Mouse (Mus musculus): ENCODE measurements around the gene Wasl. TPM values are rescaled to one million over a fixed set of nuclear protein-coding genes. Genes with fewer than 3 reads are reported as not detected.

Wasl gene
- polyA plus RNA-seq, 1 experiment from 2014 or later = 61.3 TPM

DNA sequence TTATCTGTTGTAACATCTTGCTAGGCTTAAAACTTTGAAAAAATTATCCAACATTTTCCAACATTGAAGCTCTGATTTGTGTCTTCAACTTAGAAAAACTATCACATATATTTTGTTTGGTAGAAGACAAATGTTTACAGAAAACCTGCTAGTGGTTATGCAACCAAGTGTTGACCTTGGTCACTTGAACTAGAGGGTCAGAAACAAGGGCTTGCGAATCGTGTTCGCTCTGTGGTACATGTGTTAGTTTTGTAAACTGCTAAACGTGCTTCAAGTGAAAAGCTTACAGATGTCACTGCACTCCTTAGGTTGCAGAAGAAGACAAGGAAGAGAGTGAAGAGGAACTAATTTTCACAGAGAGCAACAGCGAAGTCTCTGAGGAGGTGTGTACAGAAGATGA, 61.8 kb downstream of the Wasl start:
- 96% methylated on average over 5 of the region's 5 CpGs for WGBS
- no peaks in the 10 kb centered on the region for H3K4me1 ChIP-seq (ENCODE audit: control insufficient read depth, insufficient read depth, low read length)

DNA sequence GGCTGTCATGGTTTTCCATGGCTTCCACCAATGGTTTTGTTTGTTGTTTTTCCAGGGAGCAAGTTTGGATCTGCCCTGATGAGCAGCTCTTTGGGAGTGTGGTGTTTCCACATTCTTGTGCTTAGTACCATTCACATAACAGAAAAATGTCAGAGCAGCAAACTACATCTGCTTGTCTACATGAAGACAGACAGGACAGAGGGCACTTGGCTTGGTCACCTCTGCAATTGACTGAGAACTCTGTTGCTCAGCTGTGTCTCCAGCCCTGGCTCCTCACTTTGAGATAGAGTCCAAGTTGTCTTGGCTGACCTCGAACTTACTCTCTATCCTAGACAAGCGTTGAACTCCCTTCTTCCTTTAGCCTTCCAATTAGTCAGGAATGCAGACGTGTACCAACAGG, 62.5 kb downstream of the Wasl start:
- Histone ChIP-seq H3K9me3 (replicated peaks; ENCODE audit: control insufficient read depth, low read length, poor library complexity, severe bottlenecking) (no peaks in the 10 kb centered on the region), H3K27ac (ENCODE audit: low read length) (no peak overlapping the region), H3K36me3 (ENCODE audit: control insufficient read depth, insufficient read depth, low read length) (no peaks in the 10 kb centered on the region), H3K4me2 (ENCODE audit: low read length) (no peak overlapping the region), H3K4me1 (ENCODE audit: control insufficient read depth, insufficient read depth, low read length) (no peaks in the 10 kb centered on the region), H3K9ac (ENCODE audit: low read depth, low read length) (no peak overlapping the region), H3K4me3 (ENCODE audit: low read depth, low read length) (no peak overlapping the region), H3K27me3 (ENCODE audit: control insufficient read depth, insufficient read depth, low read depth, low read length) (no peaks in the 10 kb centered on the region)
- no peak for ATAC-seq
- 82% methylated on average over 3 of the region's 3 CpGs for WGBS

More for the DNA sequence above, 61.8 kb downstream of the Wasl start:
- no peaks in the 10 kb centered on the region for H3K27me3 ChIP-seq (ENCODE audit: control insufficient read depth, insufficient read depth, low read depth, low read length)
- no peak overlapping the region for H3K4me2 ChIP-seq (ENCODE audit: low read length)
- H3K36me3 ChIP-seq (ENCODE audit: control insufficient read depth, insufficient read depth, low read length) = no peaks in the 10 kb centered on the region
- no peak overlapping the region for H3K27ac ChIP-seq (ENCODE audit: low read length)
- no peak overlapping the region for H3K9ac ChIP-seq (ENCODE audit: low read depth, low read length)
- no peak for ATAC-seq
- no peak overlapping the region for H3K4me3 ChIP-seq (ENCODE audit: low read depth, low read length)
- H3K9me3 ChIP-seq (replicated peaks; ENCODE audit: control insufficient read depth, low read length, poor library complexity, severe bottlenecking) = no peaks in the 10 kb centered on the region

DNA sequence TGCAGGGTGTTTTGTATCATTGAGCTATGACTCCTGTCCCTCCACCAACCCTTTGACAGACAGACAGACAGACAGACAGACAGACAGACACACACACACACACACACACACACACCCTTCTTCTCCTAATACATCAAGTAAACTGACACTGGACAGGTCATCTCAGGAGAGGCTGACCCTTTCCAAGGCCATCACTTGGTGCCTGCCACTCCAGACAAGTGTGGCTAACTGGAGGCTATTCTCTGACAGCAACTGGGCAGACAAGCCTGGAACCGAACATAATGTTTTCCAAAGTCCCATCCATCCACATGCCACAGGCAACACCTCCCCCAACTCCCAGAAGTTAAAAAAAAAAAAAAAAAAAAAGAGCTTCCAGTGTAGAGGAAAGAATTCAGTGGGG, 63.1 kb downstream of the Wasl start:
- Histone ChIP-seq H3K4me2 (ENCODE audit: low read length) (no peak overlapping the region), H3K27me3 (ENCODE audit: control insufficient read depth, insufficient read depth, low read depth, low read length) (no peaks in the 10 kb centered on the region), H3K4me3 (ENCODE audit: low read depth, low read length) (no peak overlapping the region), H3K9ac (ENCODE audit: low read depth, low read length) (no peak overlapping the region), H3K27ac (ENCODE audit: low read length) (no peak overlapping the region), H3K36me3 (ENCODE audit: control insufficient read depth, insufficient read depth, low read length) (no peaks in the 10 kb centered on the region), H3K9me3 (replicated peaks; ENCODE audit: control insufficient read depth, low read length, poor library complexity, severe bottlenecking) (no peaks in the 10 kb centered on the region), H3K4me1 (ENCODE audit: control insufficient read depth, insufficient read depth, low read length) (no peaks in the 10 kb centered on the region)
- WGBS = 52% methylated on average over 1 of the region's 1 CpGs
- no peak for ATAC-seq

DNA sequence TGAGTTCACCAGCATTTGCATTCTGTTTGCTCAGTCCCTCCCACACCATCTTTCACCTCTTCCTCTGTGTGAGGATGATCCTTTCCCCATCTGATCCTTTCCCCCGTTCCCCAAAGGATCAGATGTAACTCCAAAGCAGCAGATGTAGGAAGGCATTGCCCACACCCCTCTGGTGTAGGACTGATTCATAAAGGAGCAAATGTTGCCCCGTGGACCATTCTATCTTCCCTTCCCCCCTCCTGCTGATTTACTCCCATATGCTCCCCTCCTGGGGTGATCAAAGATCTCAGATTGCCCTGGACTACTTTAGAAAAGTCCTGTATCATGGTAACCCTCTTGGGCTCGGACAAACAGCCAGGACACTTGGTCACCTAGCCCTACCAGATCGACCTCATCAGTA, 64.1 kb downstream of the Wasl start:
- no peaks in the 10 kb centered on the region for H3K36me3 ChIP-seq (ENCODE audit: control insufficient read depth, insufficient read depth, low read length)
- no peak overlapping the region for H3K4me3 ChIP-seq (ENCODE audit: low read depth, low read length)
- no peak overlapping the region for H3K4me2 ChIP-seq (ENCODE audit: low read length)
- H3K9me3 ChIP-seq (replicated peaks; ENCODE audit: control insufficient read depth, low read length, poor library complexity, severe bottlenecking) = no peaks in the 10 kb centered on the region
- WGBS = 75% methylated on average over 4 of the region's 4 CpGs
- no peak overlapping the region for H3K27ac ChIP-seq (ENCODE audit: low read length)
- no peaks in the 10 kb centered on the region for H3K27me3 ChIP-seq (ENCODE audit: control insufficient read depth, insufficient read depth, low read depth, low read length)
- H3K9ac ChIP-seq (ENCODE audit: low read depth, low read length) = no peak overlapping the region
- H3K4me1 ChIP-seq (ENCODE audit: control insufficient read depth, insufficient read depth, low read length) = no peaks in the 10 kb centered on the region
- no peak for ATAC-seq

DNA sequence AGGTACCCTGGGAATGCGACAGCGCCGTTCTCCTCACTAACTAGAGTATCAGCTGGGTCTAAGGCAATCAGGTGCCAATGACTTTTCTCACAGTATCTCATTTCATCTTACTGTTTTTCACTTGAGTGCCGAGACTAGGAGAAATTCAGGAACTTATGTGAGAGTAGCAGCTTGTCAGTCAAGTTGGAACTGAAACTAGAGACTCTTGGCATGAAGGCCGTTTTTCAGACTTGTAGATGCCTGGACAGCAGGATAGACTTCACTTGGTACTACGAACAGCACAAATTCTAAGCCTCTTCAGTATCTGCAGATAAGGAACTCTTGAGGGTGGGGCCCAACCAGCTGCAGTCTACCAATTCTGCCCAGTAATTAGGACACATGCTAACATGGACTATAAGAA, 64.7 kb downstream of the Wasl start:
- H3K4me3 ChIP-seq (ENCODE audit: low read depth, low read length) = no peak overlapping the region
- 95% methylated on average over 6 of the region's 6 CpGs for WGBS

DNA sequence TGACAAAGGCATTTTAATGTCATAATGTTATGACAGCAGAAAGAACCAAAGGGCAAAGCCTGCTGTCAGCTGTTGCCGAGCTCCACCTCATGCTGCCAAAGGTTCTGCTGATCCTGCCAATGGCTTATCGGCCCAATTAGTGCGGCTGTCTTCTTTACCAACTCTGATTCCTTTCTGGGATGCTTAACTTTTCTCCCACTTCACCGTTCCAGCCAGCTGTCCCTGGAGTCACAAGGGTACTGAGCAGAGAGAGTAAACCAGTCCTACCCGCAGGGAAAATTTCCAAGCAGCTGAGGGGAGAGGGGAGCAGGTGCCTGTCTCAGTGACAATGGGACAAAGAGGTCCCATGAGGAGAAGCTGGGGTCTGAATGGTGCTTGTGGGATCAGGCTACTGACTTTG, 65.2 kb downstream of the Wasl start:
- Histone ChIP-seq H3K4me3 (ENCODE audit: low read depth, low read length) (no peak overlapping the region), H3K27ac (ENCODE audit: low read length) (no peak overlapping the region), H3K4me1 (ENCODE audit: control insufficient read depth, insufficient read depth, low read length) (no peaks in the 10 kb centered on the region), H3K9me3 (replicated peaks; ENCODE audit: control insufficient read depth, low read length, poor library complexity, severe bottlenecking) (no peaks in the 10 kb centered on the region), H3K36me3 (ENCODE audit: control insufficient read depth, insufficient read depth, low read length) (no peaks in the 10 kb centered on the region), H3K27me3 (ENCODE audit: control insufficient read depth, insufficient read depth, low read depth, low read length) (no peaks in the 10 kb centered on the region), H3K4me2 (ENCODE audit: low read length) (no peak overlapping the region), H3K9ac (ENCODE audit: low read depth, low read length) (no peak overlapping the region)
- no peak for ATAC-seq
- WGBS = 77% methylated on average over 5 of the region's 5 CpGs

More for the DNA sequence above, 64.7 kb downstream of the Wasl start:
- H3K27me3 ChIP-seq (ENCODE audit: control insufficient read depth, insufficient read depth, low read depth, low read length) = no peaks in the 10 kb centered on the region
- no peaks in the 10 kb centered on the region for H3K9me3 ChIP-seq (replicated peaks; ENCODE audit: control insufficient read depth, low read length, poor library complexity, severe bottlenecking)
- H3K4me1 ChIP-seq (ENCODE audit: control insufficient read depth, insufficient read depth, low read length) = no peaks in the 10 kb centered on the region
- ATAC-seq = no peak
- H3K4me2 ChIP-seq (ENCODE audit: low read length) = no peak overlapping the region
- no peak overlapping the region for H3K9ac ChIP-seq (ENCODE audit: low read depth, low read length)
- H3K27ac ChIP-seq (ENCODE audit: low read length) = no peak overlapping the region
- H3K36me3 ChIP-seq (ENCODE audit: control insufficient read depth, insufficient read depth, low read length) = no peaks in the 10 kb centered on the region

DNA sequence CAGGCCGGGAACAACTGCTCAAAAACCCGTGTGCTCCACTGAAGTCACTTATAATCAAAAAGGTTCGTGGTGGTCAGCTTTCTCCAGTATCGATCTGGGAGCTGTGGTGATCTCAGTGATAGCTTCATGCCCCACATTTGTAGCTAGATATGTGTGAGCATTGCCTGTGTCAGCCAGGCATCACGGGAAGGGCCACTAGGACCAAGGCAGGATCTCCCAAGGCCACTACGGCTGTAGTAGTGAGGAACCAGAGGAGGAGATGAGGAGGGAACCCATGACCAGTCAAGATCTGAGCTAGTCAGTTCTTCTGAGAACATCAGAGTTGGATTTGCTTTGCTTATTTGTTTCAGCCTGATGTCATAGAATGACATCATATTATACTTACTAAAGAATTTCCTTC, 65.6 kb downstream of the Wasl start:
- no peak for ATAC-seq
- WGBS = 95% methylated on average over 6 of the region's 6 CpGs
- H3K27ac ChIP-seq (ENCODE audit: low read length) = no peak overlapping the region

DNA sequence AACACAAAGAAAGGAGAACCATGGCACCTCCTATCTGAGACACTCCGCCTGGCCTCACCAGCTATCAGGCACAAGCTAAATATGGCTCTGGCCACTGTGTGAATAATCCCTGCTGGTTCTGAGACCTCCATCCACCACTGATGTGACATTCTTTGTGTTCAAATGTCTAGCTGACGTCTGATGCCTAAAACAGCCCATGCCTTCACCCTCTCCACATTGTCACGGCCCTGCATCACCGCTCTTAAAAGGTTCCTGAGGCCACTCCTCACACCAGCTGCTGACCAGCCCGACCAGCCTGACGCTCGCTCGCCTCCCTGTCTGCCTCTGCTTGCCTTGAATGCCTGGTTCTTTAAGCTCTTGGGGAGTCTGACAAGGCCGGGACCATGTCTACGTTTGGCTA, 67.3 kb downstream of the Wasl start, which contains the start of gene Lmod2:
Lmod2 (plus strand) TSS at position 263 of the 400 bp plus-strand sequence.
- Histone ChIP-seq H3K9me3 (replicated peaks; ENCODE audit: control insufficient read depth, low read length, poor library complexity, severe bottlenecking) (no peaks in the 10 kb centered on the region), H3K27ac (ENCODE audit: low read length) (no peak within 1 kb of the TSS), H3K9ac (ENCODE audit: low read depth, low read length) (no peak within 1 kb of the TSS), H3K4me2 (ENCODE audit: low read length) (no peak within 1 kb of the TSS), H3K4me1 (ENCODE audit: control insufficient read depth, insufficient read depth, low read length) (no peaks in the 10 kb centered on the region), H3K4me3 (ENCODE audit: low read depth, low read length) (no peak within 1 kb of the TSS), H3K36me3 (ENCODE audit: control insufficient read depth, insufficient read depth, low read length) (no peaks in the 10 kb centered on the region), H3K27me3 (ENCODE audit: control insufficient read depth, insufficient read depth, low read depth, low read length) (no peaks in the 10 kb centered on the region)
- WGBS = 66% methylated on average over 10 of the region's 10 CpGs
- no peak for ATAC-seq

More for the DNA sequence above, 65.6 kb downstream of the Wasl start:
- Histone ChIP-seq H3K9me3 (replicated peaks; ENCODE audit: control insufficient read depth, low read length, poor library complexity, severe bottlenecking) (no peaks in the 10 kb centered on the region), H3K4me1 (ENCODE audit: control insufficient read depth, insufficient read depth, low read length) (no peaks in the 10 kb centered on the region), H3K9ac (ENCODE audit: low read depth, low read length) (no peak overlapping the region), H3K4me3 (ENCODE audit: low read depth, low read length) (no peak overlapping the region), H3K4me2 (ENCODE audit: low read length) (no peak overlapping the region), H3K27me3 (ENCODE audit: control insufficient read depth, insufficient read depth, low read depth, low read length) (no peaks in the 10 kb centered on the region), H3K36me3 (ENCODE audit: control insufficient read depth, insufficient read depth, low read length) (no peaks in the 10 kb centered on the region)

DNA sequence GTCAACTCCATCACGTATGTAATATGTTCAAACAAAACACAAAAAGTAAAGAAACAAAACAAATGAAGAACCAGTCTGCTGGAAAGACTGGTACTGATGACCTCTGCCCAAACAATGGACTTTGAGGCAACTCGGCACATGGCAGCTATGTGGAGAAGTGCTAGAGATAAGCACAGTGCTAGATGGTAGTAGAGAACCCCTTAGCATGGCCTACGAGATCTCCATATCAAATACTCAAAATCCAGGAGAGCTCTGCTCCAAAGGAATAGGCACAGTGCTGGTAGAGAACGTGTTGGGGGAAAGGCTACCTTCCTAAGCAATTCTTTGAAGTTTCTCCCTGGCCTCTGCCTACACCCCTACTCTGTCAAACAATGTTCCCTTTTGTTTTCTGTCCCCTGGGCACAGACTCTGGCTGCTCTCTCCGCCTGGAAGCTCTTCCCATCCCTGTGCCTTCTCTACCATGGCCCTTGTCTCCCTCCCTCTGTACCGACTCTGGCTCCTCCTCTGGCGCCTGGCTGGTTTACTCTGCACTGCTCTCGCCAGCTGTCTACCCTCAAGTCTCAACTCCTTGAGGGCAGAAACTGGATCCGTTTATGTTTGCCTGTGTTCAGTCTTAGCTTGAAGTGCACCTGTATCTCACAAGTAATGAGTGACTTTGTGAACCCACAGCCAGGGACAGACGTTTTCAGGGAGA, 73.1 kb downstream of the Wasl start:
- H3K27me3 ChIP-seq (ENCODE audit: control insufficient read depth, insufficient read depth, low read depth, low read length) = no peaks in the 10 kb centered on the region
- no peak overlapping the region for H3K9ac ChIP-seq (ENCODE audit: low read depth, low read length)
- H3K36me3 ChIP-seq (ENCODE audit: control insufficient read depth, insufficient read depth, low read length) = no peaks in the 10 kb centered on the region
- H3K9me3 ChIP-seq (replicated peaks; ENCODE audit: control insufficient read depth, low read length, poor library complexity, severe bottlenecking) = no peaks in the 10 kb centered on the region
- H3K4me1 ChIP-seq (ENCODE audit: control insufficient read depth, insufficient read depth, low read length) = no peaks in the 10 kb centered on the region; the same call in 1 of the 2 replicates
- H3K27ac ChIP-seq (ENCODE audit: low read length) = no peak overlapping the region
- no peak for ATAC-seq
- H3K4me2 ChIP-seq (ENCODE audit: low read length) = no peak overlapping the region
- WGBS = 51% methylated on average over 10 of the region's 10 CpGs
- H3K4me3 ChIP-seq (ENCODE audit: low read depth, low read length) = no peak overlapping the region
